Mouse (Mus musculus) splenic B cell, adult 2 months (primary cell): ENCODE measurements around the gene Gps2.

Experiments
- DNase-seq: peaks from one replicate; pipeline ENCODE4 v3.0.0-alpha.2; 2011; ENCODE audit warnings: low read depth, low spot score
- H3K27me3 ChIP-seq: 2 replicates; pipeline ENCODE4 v1.6.1; 2012; ENCODE audit warnings: mild to moderate bottlenecking, low read length, moderate library complexity, mixed read lengths; ENCODE audit not compliant: control insufficient read depth, poor library complexity, insufficient read depth, severe bottlenecking
- H3K36me3 ChIP-seq: 2 replicates; pipeline ENCODE4 v1.6.1; 2012; ENCODE audit warnings: mild to moderate bottlenecking, low read length, moderate library complexity, mixed read lengths; ENCODE audit not compliant: control insufficient read depth, poor library complexity, insufficient read depth, severe bottlenecking

Gps2 gene

DNA sequence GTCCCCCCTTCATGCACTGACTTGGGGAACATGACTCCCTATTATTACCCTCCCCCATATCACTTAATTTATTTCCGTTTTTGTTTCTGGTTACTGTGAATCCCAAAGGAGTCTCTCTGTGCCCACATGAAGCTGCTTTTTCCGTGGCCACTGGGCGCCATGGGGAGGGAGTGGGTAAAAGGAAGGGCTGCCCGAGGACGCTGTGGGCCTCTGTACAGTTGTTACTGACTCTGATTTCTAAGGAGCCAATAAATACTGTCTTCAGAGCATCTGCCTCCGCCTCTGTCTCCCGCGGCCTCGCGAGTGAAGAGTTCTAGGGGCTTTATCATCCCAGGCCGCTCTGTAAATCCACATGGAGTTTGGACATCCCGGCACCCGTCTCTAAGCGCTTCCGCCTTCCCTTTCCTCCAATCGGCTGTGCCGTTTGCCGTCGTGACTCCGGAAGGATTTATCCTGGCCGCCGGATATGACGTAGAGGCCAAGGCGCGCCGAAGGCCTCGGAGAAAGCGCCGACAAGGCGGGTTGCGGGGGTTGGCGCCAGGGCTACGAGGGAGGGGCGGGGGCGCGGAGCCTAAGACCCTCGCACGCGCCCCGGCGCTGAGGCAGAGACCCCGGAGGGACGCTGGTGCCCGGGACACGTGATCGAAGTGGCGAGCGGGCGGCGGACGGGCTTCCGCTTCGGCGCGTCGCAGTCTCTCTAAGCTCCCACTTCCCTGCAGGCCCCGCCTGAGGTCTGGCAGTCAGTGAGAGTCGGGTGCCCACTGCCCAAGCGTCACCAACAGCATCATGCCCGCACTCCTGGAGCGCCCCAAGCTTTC lies at the start of gene Gps2:
Gene Gps2, plus strand, starts transcription at position 335 of the 818 bp plus-strand sequence.
- peaks cover 27% of the 10 kb centered on the region for H3K36me3 ChIP-seq
- peak; percentile 94 for DNase-seq
- H3K27me3 ChIP-seq = no peaks in the 10 kb centered on the region

DNA sequence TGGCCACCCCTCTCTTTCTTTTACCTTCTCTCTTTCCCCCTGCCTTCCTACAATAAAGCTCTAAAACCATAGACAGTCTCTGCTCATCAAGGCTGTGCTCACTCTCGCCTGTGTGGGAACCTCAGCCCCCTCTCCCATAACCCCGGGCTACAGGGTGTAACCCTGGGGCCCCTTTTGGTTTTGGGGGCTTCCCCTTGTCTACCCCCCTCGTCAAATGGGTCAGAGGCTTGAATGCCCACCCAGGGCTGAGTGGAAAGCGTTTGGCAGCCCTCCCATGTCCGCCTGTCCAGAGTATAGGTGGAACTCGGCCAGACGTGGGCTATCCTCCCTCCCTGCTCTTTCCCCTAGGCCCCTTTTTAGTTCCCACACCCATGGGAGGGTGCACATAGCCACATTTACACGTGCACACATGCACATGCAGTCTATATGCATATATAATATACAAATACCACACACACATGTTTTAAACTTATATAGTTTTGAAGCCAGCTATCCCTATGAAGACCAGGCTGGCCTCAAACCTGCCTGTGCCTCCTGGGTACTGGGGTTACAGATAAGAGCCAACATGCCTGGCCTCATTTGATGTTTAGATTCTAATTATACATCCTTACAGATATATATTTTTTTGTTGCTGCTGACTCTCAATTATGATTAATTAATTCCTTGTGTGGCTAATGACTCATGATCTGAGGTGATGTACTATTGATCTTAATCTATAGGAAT lies 49.4 kb upstream of the Gps2 start:
- DNase-seq = no peak
- no peaks in the 10 kb centered on the region for H3K36me3 ChIP-seq
- H3K27me3 ChIP-seq = no peaks in the 10 kb centered on the region

DNA sequence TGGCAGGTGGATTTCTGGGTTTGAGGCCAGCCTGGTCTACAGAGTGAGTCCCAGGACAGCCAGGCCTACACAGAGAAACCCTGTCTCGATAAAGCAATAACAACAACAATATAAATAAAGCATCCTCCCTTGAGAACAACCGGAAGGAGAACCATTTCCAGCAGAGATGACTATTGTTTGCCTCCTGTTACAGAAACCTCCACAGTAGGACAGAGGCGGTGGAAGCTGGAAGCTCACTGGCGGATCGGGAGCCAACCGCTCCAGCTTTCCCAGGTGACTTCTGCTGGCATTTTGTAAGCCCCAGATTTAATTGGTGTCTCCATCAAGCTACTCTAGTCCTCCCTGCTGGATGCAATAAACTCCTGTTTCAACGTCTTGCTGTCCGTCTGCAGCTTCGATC lies 48.1 kb upstream of the Gps2 start:
- no peak for DNase-seq
- H3K36me3 ChIP-seq = no peaks in the 10 kb centered on the region
- H3K27me3 ChIP-seq = no peaks in the 10 kb centered on the region

DNA sequence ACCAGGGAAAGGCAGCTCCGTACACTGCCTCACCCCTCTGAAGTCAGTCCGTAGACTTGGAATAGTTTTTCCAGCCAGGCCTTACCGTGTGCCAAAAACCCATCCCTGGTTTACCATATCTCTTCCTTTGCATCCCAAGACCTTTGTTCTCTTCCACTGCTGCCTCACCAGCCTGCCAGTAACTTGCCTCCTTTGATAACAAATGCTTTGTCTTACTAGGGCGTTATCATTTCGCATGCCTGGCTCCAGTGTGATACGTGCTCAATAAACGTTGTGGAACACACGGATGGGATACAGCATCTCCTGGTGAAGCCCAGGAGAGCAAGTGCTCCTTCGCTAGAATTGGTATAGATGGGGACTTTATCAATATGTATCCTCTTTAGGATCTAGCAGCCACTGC lies 46.4 kb upstream of the Gps2 start:
- H3K36me3 ChIP-seq = no peaks in the 10 kb centered on the region
- no peaks in the 10 kb centered on the region for H3K27me3 ChIP-seq
- DNase-seq = no peak

DNA sequence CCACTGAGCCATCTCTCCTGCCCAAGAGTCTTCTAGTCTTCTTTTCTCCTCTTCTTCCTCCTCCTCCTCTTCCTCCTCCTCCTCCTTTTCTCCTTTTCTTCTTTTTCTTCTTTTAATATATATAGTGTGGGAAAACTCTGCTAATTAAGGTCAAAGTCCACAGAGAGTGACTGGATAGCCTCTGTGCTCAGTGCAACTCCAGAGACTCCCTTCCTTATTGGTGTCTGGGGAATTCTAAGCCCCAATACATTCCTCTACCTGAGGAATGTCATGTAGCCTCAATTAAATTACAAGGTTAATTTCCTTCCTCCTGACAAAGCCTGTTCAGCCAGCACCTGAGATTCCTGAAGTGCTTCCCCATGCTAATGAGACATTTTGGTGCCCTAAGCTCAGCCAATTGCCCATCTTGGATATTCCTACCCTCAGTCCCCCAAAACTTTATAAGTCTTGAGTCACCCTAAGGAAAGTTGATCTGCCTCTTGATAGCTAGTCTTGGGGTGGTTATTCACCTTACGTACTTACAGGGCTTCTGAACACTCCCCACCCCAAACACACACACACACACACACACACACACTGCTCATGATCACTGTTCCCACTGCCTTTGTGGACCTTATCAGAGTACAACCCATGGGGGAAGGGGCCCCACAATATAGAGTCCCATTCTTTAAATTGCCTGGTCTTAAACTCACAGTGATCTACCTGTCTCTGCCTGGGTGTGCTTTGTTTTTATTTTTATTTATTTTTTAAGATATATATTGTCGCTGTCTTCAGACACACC lies 43.2 kb upstream of the Gps2 start:
- Histone ChIP-seq H3K36me3 (no peaks in the 10 kb centered on the region), H3K27me3 (no peaks in the 10 kb centered on the region)
- no peak for DNase-seq

DNA sequence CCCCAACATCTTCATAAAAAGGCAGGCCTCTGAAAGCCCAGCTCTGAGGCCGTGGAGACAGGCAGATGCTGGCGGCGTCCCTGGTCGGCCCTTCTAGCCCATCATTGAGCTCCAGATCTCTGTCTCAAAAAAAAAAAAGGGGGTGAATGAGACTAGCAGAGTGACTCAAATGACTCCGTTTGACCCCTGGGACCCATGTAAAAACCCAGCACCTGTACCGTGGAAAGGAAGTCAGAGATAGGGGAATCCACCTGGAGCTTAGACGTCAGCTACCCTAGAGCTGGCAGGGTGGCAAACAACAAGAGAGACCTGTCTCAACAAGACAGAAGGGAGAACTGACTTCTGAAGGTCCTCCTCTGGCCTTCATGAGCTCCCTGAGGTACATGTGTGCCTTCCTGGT lies 41.9 kb upstream of the Gps2 start:
- DNase-seq = no peak
- Histone ChIP-seq H3K27me3 (no peaks in the 10 kb centered on the region), H3K36me3 (no peaks in the 10 kb centered on the region)

DNA sequence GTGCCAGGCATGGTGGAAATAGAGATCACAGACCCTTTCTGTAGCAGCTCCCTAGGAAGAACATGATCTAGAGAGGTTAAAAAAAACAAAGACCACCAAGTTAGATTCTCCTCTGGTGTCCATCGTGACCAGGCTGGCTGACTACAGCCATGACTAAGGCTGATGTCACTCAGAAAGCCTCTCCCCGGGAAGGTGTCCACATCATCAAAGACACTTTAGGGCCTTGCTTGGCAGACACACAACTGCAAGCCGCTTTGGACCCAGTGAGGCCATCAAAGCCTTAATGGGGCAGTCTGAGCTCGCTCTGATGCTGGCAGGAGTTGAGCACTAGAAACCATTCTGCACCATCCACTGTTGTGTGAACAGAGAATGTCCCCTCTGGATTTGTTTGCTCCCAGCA lies 41.2 kb upstream of the Gps2 start:
- DNase-seq = no peak
- no peaks in the 10 kb centered on the region for H3K27me3 ChIP-seq
- H3K36me3 ChIP-seq = no peaks in the 10 kb centered on the region

DNA sequence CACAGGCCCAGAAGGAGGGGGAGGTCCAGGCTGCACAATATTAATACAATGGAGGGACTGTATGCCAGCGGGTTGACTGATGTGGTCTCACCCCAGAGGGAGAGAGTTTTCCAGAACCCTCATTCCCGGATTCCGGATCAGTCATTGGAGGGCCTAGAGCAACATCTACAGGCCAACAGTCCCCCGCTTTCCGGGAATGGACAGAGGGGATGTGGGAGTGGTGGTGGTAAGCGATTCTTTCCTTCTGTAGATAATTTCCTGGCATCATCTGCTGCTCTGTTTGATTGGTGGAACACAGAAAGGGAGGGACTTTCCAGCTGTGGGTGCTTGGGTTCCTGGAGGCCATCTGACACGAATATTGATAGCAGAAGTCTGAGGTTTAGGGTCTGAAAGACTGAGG lies 37.5 kb upstream of the Gps2 start:
- H3K27me3 ChIP-seq = no peaks in the 10 kb centered on the region
- no peaks in the 10 kb centered on the region for H3K36me3 ChIP-seq
- no peak for DNase-seq

DNA sequence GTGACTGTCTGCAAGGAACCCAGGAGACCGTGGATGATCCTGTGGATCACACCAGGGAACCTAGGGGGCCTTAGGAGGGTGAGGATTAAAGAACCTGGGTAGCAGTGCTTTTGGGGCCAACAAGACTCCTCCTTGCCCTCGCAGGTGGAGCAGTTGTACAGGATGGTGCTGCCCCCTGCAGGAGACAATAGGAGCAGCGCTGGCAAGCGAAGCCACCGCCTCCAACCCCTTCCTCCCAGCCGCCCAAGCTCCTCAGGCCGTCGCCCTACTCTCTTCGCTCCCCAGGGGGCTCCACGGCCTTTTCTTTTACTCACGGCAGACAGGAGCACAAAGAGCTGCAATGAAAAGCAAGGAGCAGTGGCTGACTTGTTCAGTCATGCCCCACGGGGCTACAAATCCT lies 36.8 kb upstream of the Gps2 start:
- Histone ChIP-seq H3K36me3 (no peaks in the 10 kb centered on the region), H3K27me3 (no peaks in the 10 kb centered on the region)

DNA sequence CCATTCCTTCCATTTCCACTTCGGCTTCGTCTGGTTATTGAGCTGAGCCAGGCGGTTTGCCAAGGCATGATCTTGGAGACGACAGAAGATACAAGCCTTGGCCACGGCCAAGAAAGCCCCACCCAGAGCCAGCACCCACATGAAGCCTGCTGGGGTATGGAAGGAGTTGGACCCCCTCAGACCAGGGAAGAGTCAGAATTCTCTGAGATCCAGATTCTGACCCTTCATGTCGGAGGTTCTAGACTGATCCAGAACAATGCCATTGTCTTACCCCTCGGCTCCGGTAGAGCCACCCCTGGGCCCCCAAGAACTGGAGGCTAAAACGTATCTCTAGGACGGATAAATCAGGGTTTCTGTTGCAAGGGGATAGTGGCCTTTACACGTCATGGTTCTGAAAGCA lies 35.8 kb upstream of the Gps2 start, which contains the start of gene Tmem95:
Gene Tmem95, minus strand, starts transcription at position 141 of the 400 bp plus-strand sequence.
- no peaks in the 10 kb centered on the region for H3K27me3 ChIP-seq
- peaks cover 3% of the 10 kb centered on the region; the same call in 1 of the 2 replicates for H3K36me3 ChIP-seq
- no peak for DNase-seq

More for the DNA sequence above, 36.8 kb upstream of the Gps2 start:
- peak; percentile 90 for DNase-seq

DNA sequence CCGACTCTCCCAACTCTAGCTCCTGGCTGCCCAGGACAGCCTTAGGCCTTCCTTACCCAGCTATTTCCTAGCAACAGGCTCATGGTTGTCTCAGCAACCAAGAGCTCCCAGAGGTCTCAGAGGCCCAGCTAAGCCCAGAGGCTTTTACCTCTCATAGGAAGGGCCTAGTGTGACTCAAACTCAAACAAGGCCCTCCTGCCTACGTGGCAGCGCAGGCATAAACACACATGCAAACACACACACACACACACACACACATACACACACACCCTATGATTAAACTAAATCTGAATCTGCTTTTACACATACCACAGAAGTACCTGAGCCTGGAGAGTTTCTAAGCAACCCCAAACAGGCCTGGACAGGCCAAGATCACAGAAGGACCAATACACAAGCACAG lies 35.3 kb upstream of the Gps2 start:
- no peak for DNase-seq
- Histone ChIP-seq H3K36me3 (peaks cover 3% of the 10 kb centered on the region; the same call in 1 of the 2 replicates), H3K27me3 (no peaks in the 10 kb centered on the region)

DNA sequence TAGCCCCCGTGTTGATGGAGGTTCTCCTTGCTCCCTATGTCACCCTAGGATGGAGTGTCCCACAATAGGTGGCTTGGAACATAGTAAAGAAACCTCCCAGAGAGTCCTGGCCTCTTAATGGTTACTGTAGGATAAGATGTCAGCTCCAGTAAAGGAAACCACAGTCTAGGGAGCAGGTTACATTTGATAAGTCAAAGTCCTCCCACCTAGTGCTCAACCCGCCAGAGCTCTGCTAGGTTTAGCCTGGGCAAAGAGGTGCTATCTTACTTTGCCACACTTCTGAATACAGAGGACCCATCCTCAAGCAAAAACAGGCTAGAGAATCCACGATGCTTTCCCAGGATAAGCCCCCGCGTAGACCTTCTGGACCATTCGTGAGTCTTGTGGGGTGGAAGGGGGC lies 34.7 kb upstream of the Gps2 start:
- no peaks in the 10 kb centered on the region for H3K27me3 ChIP-seq
- no peak for DNase-seq
- H3K36me3 ChIP-seq = peaks cover 7% of the 10 kb centered on the region

DNA sequence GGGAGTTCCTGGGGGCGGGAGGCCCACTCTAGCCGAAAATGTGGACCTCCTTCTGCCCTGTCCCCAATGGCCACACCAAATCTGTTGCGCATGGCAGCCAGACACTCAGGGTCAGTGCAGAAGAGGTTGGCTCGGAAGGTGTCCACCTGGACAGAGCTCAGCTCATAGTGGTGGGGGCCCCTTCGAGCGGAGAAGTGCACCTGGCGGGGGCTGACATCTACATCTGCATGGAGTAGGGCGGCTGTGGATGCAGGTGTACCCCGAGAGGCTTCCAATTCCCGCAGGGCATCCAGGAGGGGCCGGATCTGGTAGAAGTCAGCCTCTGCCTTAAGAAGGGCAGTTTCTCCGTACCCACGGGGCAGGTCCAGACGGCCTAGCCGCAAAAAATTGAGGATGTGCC lies 34.0 kb upstream of the Gps2 start:
- DNase-seq = no peak

DNA sequence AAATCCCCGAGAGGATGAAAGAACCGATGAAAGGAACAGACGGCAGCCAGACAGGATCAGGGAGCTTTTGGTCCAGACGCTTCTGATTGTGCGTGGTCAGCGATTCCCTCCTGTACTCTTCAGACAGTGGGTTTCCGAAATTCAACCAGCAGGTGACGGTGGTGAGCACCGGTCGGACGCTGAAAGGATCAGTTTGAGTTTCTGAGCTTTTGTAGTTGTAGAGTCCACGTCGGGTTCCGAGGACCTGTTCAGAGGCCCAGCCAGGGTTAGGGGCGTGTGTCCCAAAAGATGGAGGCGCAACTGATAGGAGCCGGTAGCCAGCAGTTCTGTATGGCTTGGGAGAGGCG lies 33.2 kb upstream of the Gps2 start:
- Histone ChIP-seq H3K27me3 (no peaks in the 10 kb centered on the region), H3K36me3 (peaks cover 14% of the 10 kb centered on the region)
- peak; percentile 84 for DNase-seq

More for the DNA sequence above, 34.0 kb upstream of the Gps2 start:
- Histone ChIP-seq H3K36me3 (peaks cover 9% of the 10 kb centered on the region), H3K27me3 (no peaks in the 10 kb centered on the region)
